Mouse (Mus musculus): ENCODE results near the gene Smndc1. TPM values are rescaled to one million over a fixed set of nuclear protein-coding genes. Genes with fewer than 3 reads are reported as not detected.

The Smndc1 gene
- polyA plus RNA-seq, 1 experiment, result 6.5 TPM

- Histone ChIP-seq H3K27me3 (ENCODE audit: control insufficient read depth) (no peaks in the 10 kb centered on the region), H3K9me3 (ENCODE audit: control insufficient read depth, low read length) (no peaks in the 10 kb centered on the region), H3K4me1 (ENCODE audit: control insufficient read depth) (peaks cover 52% of the 10 kb centered on the region), H3K36me3 (ENCODE audit: control insufficient read depth) (peaks cover 14% of the 10 kb centered on the region), H3K4me3 (replicated peaks) (no peak overlapping the region)
- TF ChIP-seq TAL1 (IDR thresholded peaks at IDR 0.05; ENCODE audit: low read length), result no peak
Observed at GRCm38 (mm10) chr19:53392781-53393343, 2.5 kb upstream of the Smndc1 start.

GRCm38 (mm10) chr19:53391787-53392186 is 1.4 kb upstream of the Smndc1 start:
- peak overlapping the region; percentile 100 for H3K4me3 ChIP-seq (replicated peaks)
- peaks cover 61% of the 10 kb centered on the region for H3K4me1 ChIP-seq (ENCODE audit: control insufficient read depth)
- TF ChIP-seq TAL1 (IDR thresholded peaks at IDR 0.05; ENCODE audit: low read length), result no peak
- no peak for TF ChIP-seq GATA1 (IDR thresholded peaks at IDR 0.05; ENCODE audit: low read length)

GRCm38 (mm10) chr19:53391386-53391785 is 1.0 kb upstream of the Smndc1 start:
- peaks cover 29% of the 10 kb centered on the region for H3K36me3 ChIP-seq (ENCODE audit: control insufficient read depth)
- no peaks in the 10 kb centered on the region for H3K27me3 ChIP-seq (ENCODE audit: control insufficient read depth)
- TF ChIP-seq GATA1 (IDR thresholded peaks at IDR 0.05; ENCODE audit: low read length), result no peak
- no peak for TF ChIP-seq TAL1 (IDR thresholded peaks at IDR 0.05; ENCODE audit: low read length)
- H3K4me3 ChIP-seq (replicated peaks), result peak overlapping the region; percentile 100
- H3K9me3 ChIP-seq (ENCODE audit: control insufficient read depth, low read length), result no peaks in the 10 kb centered on the region
- H3K4me1 ChIP-seq (ENCODE audit: control insufficient read depth), result peaks cover 62% of the 10 kb centered on the region

More at GRCm38 (mm10) chr19:53391787-53392186, 1.4 kb upstream of the Smndc1 start:
- H3K9me3 ChIP-seq (ENCODE audit: control insufficient read depth, low read length), result no peaks in the 10 kb centered on the region
- no peaks in the 10 kb centered on the region for H3K27me3 ChIP-seq (ENCODE audit: control insufficient read depth)
- peaks cover 25% of the 10 kb centered on the region for H3K36me3 ChIP-seq (ENCODE audit: control insufficient read depth)

- Histone ChIP-seq H3K27me3 (ENCODE audit: control insufficient read depth) (no peaks in the 10 kb centered on the region), H3K36me3 (ENCODE audit: control insufficient read depth) (peaks cover 41% of the 10 kb centered on the region), H3K4me1 (ENCODE audit: control insufficient read depth) (peaks cover 61% of the 10 kb centered on the region), H3K9me3 (ENCODE audit: control insufficient read depth, low read length) (no peaks in the 10 kb centered on the region), H3K4me3 (replicated peaks) (peak overlapping the region; percentile 100)
- no peak for TF ChIP-seq GATA1 (IDR thresholded peaks at IDR 0.05; ENCODE audit: low read length)
- no peak for TF ChIP-seq TAL1 (IDR thresholded peaks at IDR 0.05; ENCODE audit: low read length)
Observed at GRCm38 (mm10) chr19:53389851-53390431, 437 bp downstream of the Smndc1 start.

DNA sequence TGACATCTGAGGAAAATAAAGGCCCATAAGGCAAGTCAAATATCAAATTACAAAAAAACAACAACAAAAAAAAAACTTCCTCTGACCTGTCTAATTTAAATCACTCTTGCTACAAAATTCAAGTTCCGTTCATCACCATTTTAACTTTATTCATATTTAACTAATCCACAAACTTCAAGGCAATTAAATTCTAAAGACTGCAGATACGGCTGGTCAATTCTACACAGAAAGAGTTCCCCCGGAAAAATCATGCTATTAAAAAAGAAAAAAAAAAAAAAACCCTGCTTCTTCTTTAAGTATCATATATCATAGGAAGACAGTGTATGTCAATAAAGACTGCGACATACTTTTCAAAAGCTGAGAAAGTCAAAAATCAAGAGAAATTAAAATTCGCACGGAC is 961 bp downstream of the Smndc1 start:
- Histone ChIP-seq H3K9me3 (ENCODE audit: control insufficient read depth, low read length) (no peaks in the 10 kb centered on the region), H3K4me3 (replicated peaks) (peak overlapping the region; percentile 100), H3K36me3 (ENCODE audit: control insufficient read depth) (peaks cover 47% of the 10 kb centered on the region), H3K4me1 (ENCODE audit: control insufficient read depth) (peaks cover 56% of the 10 kb centered on the region), H3K27me3 (ENCODE audit: control insufficient read depth) (no peaks in the 10 kb centered on the region)
- TF ChIP-seq GATA1 (IDR thresholded peaks at IDR 0.05; ENCODE audit: low read length), result no peak
- no peak for TF ChIP-seq TAL1 (IDR thresholded peaks at IDR 0.05; ENCODE audit: low read length)

DNA sequence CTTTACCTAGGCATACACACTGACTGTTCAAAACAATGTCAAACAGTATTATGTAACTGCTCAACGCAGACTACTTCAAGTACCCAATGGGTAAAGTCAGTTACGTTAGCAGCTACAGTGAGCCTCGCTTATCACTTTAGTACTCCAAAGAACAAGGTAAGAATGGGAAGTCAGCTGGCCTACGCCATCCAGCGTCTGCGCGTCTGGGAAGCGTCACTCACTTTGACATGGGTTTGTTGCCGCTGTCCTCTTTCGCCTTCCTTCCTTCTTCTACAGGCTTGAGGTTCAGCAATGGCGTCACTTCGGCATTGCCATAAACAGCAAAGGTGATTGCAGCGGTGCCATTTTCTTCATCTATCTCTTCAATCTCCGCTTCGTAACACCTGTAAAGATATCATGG is 7.0 kb downstream of the Smndc1 start:
- H3K4me3 ChIP-seq (replicated peaks), result no peak overlapping the region
- H3K4me1 ChIP-seq (ENCODE audit: control insufficient read depth), result peaks cover 15% of the 10 kb centered on the region
- H3K27me3 ChIP-seq (ENCODE audit: control insufficient read depth), result no peaks in the 10 kb centered on the region
- H3K36me3 ChIP-seq (ENCODE audit: control insufficient read depth), result peaks cover 98% of the 10 kb centered on the region
- no peaks in the 10 kb centered on the region for H3K9me3 ChIP-seq (ENCODE audit: control insufficient read depth, low read length)
- TF ChIP-seq TAL1 (IDR thresholded peaks at IDR 0.05; ENCODE audit: low read length) (no peak), GATA1 (IDR thresholded peaks at IDR 0.05; ENCODE audit: low read length) (no peak)

- Histone ChIP-seq H3K4me1 (ENCODE audit: control insufficient read depth) (no peaks in the 10 kb centered on the region), H3K27me3 (ENCODE audit: control insufficient read depth) (no peaks in the 10 kb centered on the region), H3K4me3 (replicated peaks) (no peak overlapping the region), H3K9me3 (ENCODE audit: control insufficient read depth, low read length) (no peaks in the 10 kb centered on the region), H3K36me3 (ENCODE audit: control insufficient read depth) (peaks cover 98% of the 10 kb centered on the region)
- TF ChIP-seq TAL1 (IDR thresholded peaks at IDR 0.05; ENCODE audit: low read length) (no peak), GATA1 (IDR thresholded peaks at IDR 0.05; ENCODE audit: low read length) (no peak)
Observed at GRCm38 (mm10) chr19:53378421-53378820, 12.0 kb downstream of the Smndc1 start.

- H3K36me3 ChIP-seq (ENCODE audit: control insufficient read depth), result peaks cover 98% of the 10 kb centered on the region
- H3K9me3 ChIP-seq (ENCODE audit: control insufficient read depth, low read length), result no peaks in the 10 kb centered on the region
- no peak overlapping the region for H3K4me3 ChIP-seq (replicated peaks)
- H3K27me3 ChIP-seq (ENCODE audit: control insufficient read depth), result no peaks in the 10 kb centered on the region
- H3K4me1 ChIP-seq (ENCODE audit: control insufficient read depth), result no peaks in the 10 kb centered on the region
- TF ChIP-seq TAL1 (IDR thresholded peaks at IDR 0.05; ENCODE audit: low read length), result no peak
- TF ChIP-seq GATA1 (IDR thresholded peaks at IDR 0.05; ENCODE audit: low read length), result no peak
Observed at GRCm38 (mm10) chr19:53377652-53378051, 12.7 kb downstream of the Smndc1 start.

DNA sequence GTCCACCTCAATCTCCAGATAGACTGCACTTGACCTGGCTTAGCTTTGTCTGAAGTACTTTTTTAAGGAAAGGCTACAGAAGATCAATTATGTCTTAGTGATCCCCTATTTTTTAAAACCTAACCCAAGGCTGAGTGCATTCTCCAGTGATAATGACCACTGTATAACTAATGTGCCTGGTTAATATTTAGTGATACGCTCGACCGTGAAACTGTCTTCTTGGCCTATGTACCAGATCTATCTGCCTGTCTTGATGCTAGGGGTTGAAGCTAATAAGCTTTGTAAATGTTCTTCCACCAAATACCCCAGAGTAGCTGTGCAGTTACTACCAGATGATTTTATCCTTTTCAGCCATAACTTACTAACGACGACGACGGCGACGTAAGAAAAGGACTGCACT is 14.6 kb downstream of the Smndc1 start:
- TF ChIP-seq GATA1 (IDR thresholded peaks at IDR 0.05; ENCODE audit: low read length) (no peak), TAL1 (IDR thresholded peaks at IDR 0.05; ENCODE audit: low read length) (no peak)
- H3K9me3 ChIP-seq (ENCODE audit: control insufficient read depth, low read length), result no peaks in the 10 kb centered on the region
- H3K36me3 ChIP-seq (ENCODE audit: control insufficient read depth), result peaks cover 98% of the 10 kb centered on the region

More for the DNA sequence above, 14.6 kb downstream of the Smndc1 start:
- no peaks in the 10 kb centered on the region for H3K27me3 ChIP-seq (ENCODE audit: control insufficient read depth)
- H3K4me3 ChIP-seq (replicated peaks), result no peak overlapping the region
- no peaks in the 10 kb centered on the region for H3K4me1 ChIP-seq (ENCODE audit: control insufficient read depth)

All from erythroblast, embryonic 14.5 days (primary cell).